Mouse (Mus musculus) liver, embryonic 14.5 days (tissue): ENCODE results near the gene Sgsh.

ENCODE experiments used
- CTCF ChIP-seq: IDR thresholded peaks from 2 replicates; pipeline ENCODE4 v1.5.1; 2016; ENCODE audit warnings: antibody characterized with exemption, low read depth, control low read depth
- EP300 ChIP-seq: IDR thresholded peaks from 2 replicates; pipeline ENCODE4 v1.6.1; 2016; ENCODE audit warnings: antibody characterized with exemption, low read depth

DNA sequence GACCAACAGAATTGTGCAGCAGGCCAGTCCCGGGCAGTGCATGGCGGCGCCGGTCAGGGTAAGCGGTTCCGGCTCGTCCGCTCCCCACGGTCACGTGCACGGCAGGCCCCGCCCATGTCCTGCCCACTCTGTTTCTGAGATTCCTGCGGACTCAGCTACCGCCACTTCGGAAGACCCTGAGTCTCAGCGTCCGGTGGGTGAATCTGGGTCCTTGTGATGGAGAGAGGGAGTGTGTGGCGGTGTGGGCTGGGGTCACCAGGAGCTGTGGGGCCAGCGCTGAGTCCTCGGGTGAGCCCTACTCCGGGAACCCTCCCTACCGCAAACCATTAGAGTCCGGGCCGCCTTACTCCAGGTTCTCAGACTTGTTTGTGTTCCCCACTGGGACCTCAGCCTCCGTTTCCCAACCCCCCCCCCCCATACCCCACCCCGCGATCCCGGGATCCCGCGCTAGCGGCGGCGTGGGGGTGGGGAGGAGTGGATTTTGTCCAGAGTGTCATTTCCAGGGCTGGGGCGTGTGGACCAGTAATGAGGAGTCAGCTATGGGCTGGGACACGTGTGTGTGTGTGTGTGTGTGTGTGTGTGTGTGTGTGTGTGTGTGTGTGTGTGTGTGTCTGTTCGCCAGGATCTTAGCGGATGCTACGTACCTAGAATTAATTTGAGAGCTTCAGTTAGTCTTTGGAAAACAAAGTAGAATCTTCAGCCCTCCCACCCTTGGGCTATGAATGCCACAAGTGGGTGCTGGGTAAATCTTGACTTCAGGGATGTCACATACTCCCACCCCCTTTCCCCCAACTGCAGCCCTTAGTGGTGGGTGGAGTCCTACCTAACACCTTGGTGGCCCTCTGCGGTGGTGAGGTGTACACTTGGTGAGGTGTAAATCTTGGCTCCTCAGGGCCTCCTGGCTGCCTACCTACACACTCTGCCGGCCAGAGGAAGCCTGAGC, at the start of gene Sgsh, which contains the start of gene Slc26a11:
- TF ChIP-seq EP300 (no peak), CTCF (no peak)
